Comparison of ENCODE assay signal across 8 mouse cellular contexts in genomic region chr10:128583644-128584043, GRCm38 (mm10). TPM values are rescaled to one million over a fixed set of nuclear protein-coding genes. Genes with fewer than 3 reads are reported as not detected.
DNase-seq lines count a peak whose midpoint lies in the region; ATAC-seq lines count a peak whose summit lies in the region.

No protein-coding gene starts in this region.

- peak; percentile 49; the same call in 1 of the 2 replicates for ATAC-seq in cerebellum, adult (ENCODE audit: insufficient number of reproducible peaks, low FRiP score, low TSS enrichment)
- ATAC-seq in erythroblast, adult 5-6 weeks (replicated peaks; ENCODE audit: low FRiP score, poor library complexity, severe bottlenecking), result no peak

- intact Hi-C loops in gastrocnemius, postnatal 36 days (cut with DNase I), result no loop called here

- no peak for DNase-seq in cerebellum, postnatal 4 days (ENCODE audit: low spot score in 2 of 2)
- peak; percentile 77 for DNase-seq in adrenal gland, postnatal 10 days
- peak; percentile 33 to 39 for DNase-seq in gastrocnemius, postnatal 36 days
- peak; percentile 95 for DNase-seq in kidney, adult 9 months
- DNase-seq in retina, embryonic 14.5 days (ENCODE audit: low spot score), result peak; percentile 38
- no peak for DNase-seq in spleen, postnatal 10 days (ENCODE audit: low spot score in 2 of 2)

RNA-seq across cellular contexts. Expression of gene Erbb3, which starts 5.8 kb away (rescaled TPM):
- total RNA-seq in adrenal gland, postnatal 10 days (2021), result 10 to 100 TPM in 1 of 2 experiments, 1 to 10 TPM in 1; 10.0 to 11.1 TPM
- total RNA-seq in gastrocnemius, postnatal 36 days (2021), result 1 to 10 TPM; 2.1 to 4.6 TPM
- total RNA-seq in erythroblast, adult 5-6 weeks (2015; ENCODE audit: low replicate concordance), result 0.63 TPM in 1 of 2 replicates, not detected in the other
- 0.09 TPM in 1 of 2 replicates, not detected in the other for total RNA-seq in erythroblast, adult 5-6 weeks (2017; ENCODE audit: low replicate concordance)

RNA-seq across cellular contexts. Expression of gene Pa2g4, which starts 17.9 kb away (rescaled TPM):
- 10 to 100 TPM; 85.1 to 90.9 TPM for total RNA-seq in adrenal gland, postnatal 10 days (2021)
- 10 to 100 TPM; 32.8 to 39.0 TPM for total RNA-seq in gastrocnemius, postnatal 36 days (2021)
- total RNA-seq in erythroblast, adult 5-6 weeks (2015; ENCODE audit: low replicate concordance), result 71.3 and 75.2 TPM in 2 replicates
- total RNA-seq in erythroblast, adult 5-6 weeks (2017; ENCODE audit: low replicate concordance), result 42.9 and 67.5 TPM in 2 replicates

RNA-seq across cellular contexts. Expression of gene Rpl41, which starts 34.5 kb away (rescaled TPM):
- 1,000 to 10,000 TPM; 2,762 to 2,852 TPM for total RNA-seq in adrenal gland, postnatal 10 days (2021)
- total RNA-seq in gastrocnemius, postnatal 36 days (2021), result 100 to 1,000 TPM; 857 to 980 TPM
- 936 and 1,095 TPM in 2 replicates for total RNA-seq in erythroblast, adult 5-6 weeks (2015; ENCODE audit: low replicate concordance)
- 729 and 801 TPM in 2 replicates for total RNA-seq in erythroblast, adult 5-6 weeks (2017; ENCODE audit: low replicate concordance)

RNA-seq across cellular contexts. Expression of gene Zc3h10, which starts 36.1 kb away (rescaled TPM):
- 10 to 100 TPM; 10.5 to 14.7 TPM for total RNA-seq in adrenal gland, postnatal 10 days (2021)
- 1 to 10 TPM; 3.7 to 5.3 TPM for total RNA-seq in gastrocnemius, postnatal 36 days (2021)
- total RNA-seq in erythroblast, adult 5-6 weeks (2015; ENCODE audit: low replicate concordance), result 0.19 and 0.63 TPM in 2 replicates
- 2.8 and 3.2 TPM in 2 replicates for total RNA-seq in erythroblast, adult 5-6 weeks (2017; ENCODE audit: low replicate concordance)

RNA-seq across cellular contexts. Expression of gene Rps26, which starts 42.9 kb away (rescaled TPM):
- total RNA-seq in adrenal gland, postnatal 10 days (2021), result 100 to 1,000 TPM; 696 to 753 TPM
- 100 to 1,000 TPM; 289 to 338 TPM for total RNA-seq in gastrocnemius, postnatal 36 days (2021)
- 345 and 426 TPM in 2 replicates for total RNA-seq in erythroblast, adult 5-6 weeks (2015; ENCODE audit: low replicate concordance)
- total RNA-seq in erythroblast, adult 5-6 weeks (2017; ENCODE audit: low replicate concordance), result 114 and 205 TPM in 2 replicates

Comparison
In these comparisons a context has a peak if more than half of its experiments do, and no peak if none do; other contexts are left out.
1. DNase-seq: peak in adrenal gland, postnatal 10 days (single experiment), gastrocnemius, postnatal 36 days (2 of 2), kidney, adult 9 months (single experiment) and retina, embryonic 14.5 days (single experiment); none in cerebellum, postnatal 4 days (0 of 2) and spleen, postnatal 10 days (0 of 2).